Mouse (Mus musculus): ENCODE data around the gene Rnase13.
"Not testable (repeated sequence)": the region's sequence is repeated elsewhere in the genome, so short reads cannot be mapped to it uniquely, and the experiment has no call there.

Rnase13 gene

DNA sequence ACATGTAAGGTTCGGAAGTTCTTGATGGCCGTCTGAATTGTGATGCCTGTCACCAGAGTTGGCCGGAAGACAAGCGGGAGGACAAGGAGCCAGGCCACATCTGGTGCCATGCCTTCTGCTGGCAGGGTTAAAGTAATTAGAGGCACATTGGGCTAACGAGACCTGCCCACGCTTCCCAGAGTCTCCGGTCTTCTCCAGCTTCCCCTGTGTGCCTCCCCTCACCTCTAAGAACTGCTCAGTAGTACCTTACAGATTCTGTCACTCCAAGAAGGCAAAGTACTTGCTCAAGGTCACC, at the start of gene Rnase13:
Gene Rnase13, minus strand, starts transcription at position 203 of the 295 bp plus-strand sequence.
- DNase-seq (ENCODE audit: low read depth), result no peak

DNA sequence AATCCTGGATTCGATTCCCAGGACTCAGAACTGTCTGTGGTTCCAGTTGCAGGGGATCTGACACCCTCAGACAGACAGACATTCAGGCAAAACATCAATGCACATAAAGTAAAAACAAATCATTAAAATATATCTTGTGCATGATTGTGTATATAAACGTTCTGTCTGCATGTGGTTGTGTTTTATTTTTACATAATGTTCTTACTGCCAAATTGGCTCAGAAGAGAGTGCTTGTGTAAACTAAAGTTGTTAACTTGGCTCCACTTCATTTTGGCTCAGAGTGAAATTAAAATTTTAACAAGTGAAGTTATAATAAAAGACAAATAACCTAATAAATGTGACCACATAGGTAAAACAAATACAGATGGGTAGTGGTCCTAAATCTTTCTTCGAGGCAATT, 44.8 kb upstream of the Rnase13 start:
- DNase-seq (ENCODE audit: low read depth), result no peak

DNA sequence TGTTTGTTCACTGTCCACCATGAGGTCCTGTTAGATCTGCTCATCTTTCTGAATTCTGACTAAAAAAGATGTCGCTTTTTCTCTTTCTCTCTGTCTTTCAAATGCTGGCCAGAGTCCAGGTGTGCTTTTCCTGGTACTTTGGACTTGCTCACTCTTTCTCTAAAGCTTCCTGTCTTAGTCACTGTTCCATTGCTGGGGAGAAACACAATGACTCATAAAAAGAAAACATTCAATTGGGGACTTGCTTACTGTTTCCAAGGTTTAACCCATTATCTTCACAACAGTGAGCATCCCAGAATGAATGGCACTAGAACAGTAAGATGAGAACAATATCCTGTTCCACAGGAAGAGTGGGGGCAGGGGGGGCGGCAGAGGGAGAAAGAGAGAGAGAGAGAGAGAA, 37.7 kb upstream of the Rnase13 start:
- DNase-seq (ENCODE audit: low read depth), result peak; percentile 16

DNA sequence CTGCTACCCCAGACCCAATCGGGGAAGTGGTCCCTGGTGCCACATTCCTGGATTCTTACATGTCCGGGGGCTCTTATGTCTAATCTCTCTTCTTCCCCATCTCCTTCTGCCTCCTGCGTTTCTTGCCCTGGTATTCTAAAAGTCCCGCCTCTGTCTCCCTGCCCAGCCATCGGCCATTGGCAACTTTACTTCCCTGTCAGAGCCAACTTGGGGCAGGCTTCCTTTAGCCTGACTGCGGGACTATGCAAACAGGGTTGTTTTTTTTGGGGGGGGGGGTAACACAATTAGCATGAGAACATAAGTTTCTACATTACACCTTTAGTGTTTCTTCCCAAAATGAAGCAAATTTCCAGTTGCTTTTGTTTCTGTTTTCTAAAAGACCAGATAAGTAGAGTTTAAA, 20.8 kb upstream of the Rnase13 start:
- DNase-seq (ENCODE audit: low read depth), result no peak

DNA sequence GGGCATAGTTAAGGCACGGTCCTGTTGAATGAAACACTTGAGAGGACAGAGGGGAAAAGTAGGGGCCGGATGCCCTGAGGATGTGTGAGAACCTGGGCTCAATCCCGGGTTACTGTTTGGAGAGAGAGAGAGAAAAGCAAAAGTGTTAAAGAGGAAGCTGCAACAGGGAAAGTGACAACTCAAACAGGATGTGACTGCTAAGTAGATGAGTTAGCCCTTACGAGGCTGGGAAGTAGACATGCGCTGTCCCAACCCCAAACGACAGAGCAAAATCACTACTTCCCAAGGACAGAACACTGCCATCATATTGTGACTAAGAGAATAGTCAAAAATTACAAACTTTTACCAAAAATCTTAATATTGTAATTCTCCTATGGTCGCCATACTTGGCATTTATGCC, 19.7 kb upstream of the Rnase13 start:
- peak; percentile 68 for DNase-seq (ENCODE audit: low read depth)

DNA sequence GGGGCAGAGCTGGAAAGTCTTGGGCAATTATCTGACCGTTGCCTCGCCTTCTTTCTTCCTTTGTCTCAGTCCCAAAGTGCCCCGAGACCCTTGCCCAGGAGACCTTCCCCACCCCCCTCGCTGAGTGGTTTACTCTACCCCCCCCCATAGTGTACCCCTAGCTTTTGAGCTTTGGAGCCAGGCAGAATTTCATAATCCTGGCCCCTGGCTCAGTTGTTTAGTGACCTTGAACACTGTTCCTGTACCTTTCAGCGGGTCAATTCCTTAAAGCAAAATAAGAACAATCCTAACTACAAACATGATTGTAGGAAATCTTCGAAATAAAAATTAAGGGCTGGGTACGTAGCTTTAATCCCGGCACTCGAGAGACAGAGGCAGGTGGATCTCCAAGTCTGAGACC, 19.0 kb upstream of the Rnase13 start:
- DNase-seq (ENCODE audit: low read depth), result peak; percentile 16

DNA sequence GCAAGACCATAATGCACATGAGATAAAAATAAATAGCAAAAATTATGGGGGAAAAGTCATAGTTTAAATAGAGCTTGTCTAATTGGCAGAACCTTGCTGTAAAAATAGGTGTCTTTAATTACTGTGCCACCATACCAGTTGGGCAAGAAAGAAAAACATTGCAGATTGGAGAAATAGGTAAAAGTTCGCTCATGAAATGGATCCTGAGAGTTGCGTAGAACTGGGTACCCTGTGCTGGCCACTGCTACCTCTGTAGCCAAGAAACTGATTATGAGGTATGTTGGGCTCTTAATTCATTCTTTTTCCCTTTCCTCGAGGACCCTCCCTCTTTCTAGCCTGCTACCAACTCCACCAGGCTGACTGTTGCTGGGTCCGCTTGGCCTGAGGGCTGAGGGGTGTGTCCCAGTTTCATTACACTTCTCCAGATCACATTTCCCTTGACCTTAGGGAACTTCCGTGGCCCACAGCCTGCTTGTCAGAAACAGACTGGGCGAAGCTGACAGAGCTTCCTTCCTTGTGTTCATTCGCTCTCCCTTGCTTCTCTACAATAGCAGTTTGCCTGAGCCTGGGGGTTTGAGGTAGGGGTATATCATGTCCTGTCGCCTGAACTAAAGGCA, 18.5 kb upstream of the Rnase13 start:
- peak; percentile 56 for DNase-seq (ENCODE audit: low read depth)

DNA sequence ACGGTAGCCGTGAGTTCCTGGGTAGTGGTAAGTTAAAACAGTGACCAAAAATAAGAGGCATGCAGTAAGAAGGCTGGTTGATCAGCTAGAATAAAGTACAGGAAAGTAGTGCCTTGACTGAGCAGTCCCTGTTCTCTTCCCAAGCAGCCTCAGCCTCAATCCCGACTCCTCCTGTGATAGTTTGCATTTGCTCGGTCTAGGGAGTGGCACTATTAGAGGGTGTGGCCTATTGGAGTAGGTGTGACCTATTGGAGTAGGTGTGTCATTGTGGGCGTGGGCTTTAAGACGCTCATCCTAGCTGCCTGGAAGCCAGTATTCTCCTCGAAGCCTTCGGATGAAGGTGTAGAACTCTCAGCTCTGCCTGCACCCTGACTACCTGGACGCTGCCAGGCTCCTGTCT, 16.4 kb upstream of the Rnase13 start:
- DNase-seq (ENCODE audit: low read depth), result no peak

DNA sequence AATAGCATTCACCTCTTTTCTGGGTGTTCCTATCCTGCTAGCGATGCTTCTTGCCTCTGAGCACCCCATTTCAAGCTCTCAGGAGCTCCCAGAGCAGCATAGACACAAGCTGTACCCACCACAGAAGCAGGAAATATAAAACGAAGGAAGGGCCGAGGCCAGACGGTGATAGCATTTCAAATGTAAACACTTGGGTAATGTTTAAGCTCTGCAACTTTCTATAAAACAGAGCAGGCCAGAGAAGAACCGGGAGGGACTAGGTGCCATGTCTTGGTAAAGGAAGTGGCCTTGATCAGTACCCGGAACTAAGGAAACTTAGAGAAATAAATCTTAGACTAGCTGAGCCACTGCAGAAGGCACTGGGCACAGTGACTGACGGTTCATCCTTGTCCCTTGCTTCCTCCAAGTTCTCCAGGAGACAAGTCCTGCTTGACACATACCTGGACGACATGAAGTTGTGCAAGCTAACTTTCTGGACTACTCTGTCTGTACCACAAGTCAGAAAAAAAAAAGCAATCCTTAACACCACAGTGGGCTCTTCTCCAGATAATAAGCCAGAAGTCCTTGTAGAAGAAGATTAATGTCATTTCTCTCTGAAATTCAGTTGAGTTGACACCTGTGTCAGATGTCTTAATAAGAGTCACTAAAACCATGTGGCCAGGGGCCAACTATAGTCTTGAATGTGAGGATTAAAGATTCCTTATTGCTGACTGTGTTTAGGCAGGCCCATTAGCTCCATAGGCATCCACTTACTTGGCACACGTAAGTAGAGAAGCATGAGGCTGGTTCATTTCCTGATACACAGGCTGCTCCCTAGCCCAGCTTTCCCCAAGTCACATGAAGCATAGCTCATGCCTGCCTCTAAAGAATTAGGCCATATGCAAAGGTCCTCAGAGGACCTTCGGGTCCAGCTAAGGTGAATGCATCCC, 9.8 kb upstream of the Rnase13 start:
- DNase-seq (ENCODE audit: low read depth), result no peak

DNA sequence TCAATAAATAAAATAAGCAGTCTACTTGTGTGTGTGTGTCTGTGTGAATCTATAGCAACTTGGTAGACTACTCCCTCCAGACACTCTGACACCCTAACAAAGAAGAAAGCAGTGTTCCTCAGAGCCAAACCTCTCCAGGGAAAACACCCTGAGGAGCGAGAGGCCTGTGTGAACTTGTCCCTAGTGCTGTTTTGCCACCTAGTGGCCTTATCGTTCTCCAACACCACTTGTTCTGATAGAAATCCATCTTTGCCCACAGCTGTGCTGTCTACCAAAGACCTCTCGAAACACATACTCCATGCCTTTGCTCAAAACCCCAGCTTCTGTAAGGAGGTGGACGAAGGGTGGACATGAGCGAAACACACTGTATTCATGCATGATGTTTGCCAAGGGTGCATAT, 8.3 kb upstream of the Rnase13 start:
- DNase-seq (ENCODE audit: low read depth), result peak; percentile 73

DNA sequence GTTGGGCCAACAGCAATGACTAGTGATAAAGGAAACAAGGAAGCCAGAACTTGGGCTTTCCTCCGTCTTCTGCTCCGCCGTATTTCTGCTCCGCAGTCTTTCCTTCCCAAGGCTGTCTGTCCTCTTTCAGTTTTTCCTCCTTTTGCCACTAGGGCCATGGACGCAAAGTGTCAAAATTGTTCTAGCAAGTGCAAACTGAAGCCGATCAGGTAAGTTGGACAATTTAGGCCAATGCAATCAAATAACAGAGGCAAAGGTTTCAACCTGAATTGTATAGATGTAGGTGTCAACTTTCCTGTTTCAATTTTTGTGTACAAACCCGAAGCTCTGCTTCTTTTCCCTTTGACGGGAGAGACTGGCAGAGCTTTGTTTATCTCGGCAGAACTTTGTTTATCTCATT, 7.4 kb upstream of the Rnase13 start:
- DNase-seq (ENCODE audit: low read depth), result no peak

DNA sequence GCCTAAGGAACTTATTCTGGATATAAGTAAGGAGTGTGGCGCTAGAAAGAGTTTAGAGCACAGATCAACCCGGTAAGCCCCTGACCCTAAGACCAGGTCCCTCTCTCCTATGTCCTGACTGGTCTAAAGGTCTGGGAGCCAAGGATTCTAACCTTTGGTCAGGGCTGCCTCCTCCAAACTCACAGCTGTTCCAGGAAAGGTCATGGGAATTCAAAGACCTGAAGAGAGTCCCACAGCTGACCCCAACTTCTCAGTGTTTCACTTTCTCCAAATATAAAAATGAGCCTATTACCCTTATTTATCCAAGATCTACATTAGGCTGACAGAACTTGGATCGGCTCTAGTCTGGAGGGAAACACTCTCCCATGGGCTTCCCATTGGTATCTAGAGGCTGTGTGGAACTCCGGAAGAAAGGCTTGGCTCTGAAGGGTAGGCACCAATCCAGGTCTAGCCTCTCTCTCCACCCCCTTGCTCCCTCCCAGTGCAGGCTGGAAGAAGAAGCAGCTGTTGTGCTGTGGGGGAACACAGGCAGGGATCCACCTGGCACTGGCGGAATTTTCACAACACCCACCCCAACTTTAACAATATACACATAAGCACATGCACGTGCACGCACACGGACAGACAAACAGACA, 6.9 kb upstream of the Rnase13 start:
- DNase-seq (ENCODE audit: low read depth), result no peak

DNA sequence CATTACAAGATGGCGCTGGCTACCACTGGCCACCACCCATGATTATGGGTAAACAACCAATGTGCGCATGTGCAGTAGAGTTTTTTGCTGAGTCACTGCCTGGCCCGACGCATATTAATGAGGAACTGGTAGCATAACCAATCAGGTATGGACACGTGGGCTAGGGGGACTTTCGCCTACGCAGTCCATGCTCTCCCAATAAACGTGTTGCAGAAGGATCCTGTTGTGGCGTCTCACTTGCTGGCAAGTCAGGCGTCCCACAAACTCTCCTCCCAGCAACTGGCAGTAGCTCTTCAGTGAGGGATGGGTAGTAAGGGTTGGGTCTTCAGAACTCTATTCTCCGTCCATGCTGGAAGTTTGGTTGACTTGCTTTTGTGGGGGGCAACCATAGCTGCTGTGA, 4.4 kb upstream of the Rnase13 start:
- DNase-seq (ENCODE audit: low read depth), result not testable (repeated sequence)

DNA sequence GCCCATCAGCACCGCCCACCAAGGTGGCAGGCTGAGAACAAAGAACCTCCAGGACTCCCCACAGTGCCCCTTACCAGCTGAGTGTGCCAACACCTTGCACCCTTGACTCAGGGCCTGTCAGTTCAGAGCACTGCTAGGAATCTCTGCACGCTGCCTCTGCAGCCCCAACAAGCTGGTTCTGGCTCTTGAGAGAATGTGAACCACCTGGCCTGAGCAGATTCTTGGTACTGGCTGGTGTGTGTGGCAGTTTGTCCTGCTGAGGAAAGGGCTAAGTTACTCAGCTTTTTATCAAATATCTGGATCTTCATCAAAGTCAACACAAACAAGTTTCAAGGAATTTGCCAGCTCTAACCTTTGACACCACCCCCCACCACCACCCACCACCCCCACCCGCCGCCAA, 919 bp upstream of the Rnase13 start:
- no peak for DNase-seq (ENCODE audit: low read depth)

DNA sequence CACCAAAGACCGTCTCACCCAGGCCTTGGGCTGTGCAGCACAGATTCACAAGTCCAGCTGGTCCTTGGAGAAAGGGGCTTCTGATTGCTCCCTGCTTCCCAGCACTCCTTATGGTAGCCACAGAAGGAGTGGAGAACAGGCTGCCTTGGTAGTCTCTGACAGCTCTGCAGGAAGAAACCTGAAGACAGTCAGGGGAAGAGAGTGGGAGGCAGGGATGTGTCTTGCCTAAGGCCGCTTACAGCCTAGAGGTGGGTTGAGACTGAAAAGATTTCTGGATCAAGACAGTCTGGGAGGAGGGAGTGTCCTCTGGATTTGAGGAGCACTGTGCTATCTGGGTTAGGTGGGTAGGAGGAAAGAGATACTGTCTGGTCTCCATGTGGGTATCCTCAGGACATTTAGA, 337 bp upstream of the Rnase13 start:
- DNase-seq (ENCODE audit: low read depth), result no peak

DNA sequence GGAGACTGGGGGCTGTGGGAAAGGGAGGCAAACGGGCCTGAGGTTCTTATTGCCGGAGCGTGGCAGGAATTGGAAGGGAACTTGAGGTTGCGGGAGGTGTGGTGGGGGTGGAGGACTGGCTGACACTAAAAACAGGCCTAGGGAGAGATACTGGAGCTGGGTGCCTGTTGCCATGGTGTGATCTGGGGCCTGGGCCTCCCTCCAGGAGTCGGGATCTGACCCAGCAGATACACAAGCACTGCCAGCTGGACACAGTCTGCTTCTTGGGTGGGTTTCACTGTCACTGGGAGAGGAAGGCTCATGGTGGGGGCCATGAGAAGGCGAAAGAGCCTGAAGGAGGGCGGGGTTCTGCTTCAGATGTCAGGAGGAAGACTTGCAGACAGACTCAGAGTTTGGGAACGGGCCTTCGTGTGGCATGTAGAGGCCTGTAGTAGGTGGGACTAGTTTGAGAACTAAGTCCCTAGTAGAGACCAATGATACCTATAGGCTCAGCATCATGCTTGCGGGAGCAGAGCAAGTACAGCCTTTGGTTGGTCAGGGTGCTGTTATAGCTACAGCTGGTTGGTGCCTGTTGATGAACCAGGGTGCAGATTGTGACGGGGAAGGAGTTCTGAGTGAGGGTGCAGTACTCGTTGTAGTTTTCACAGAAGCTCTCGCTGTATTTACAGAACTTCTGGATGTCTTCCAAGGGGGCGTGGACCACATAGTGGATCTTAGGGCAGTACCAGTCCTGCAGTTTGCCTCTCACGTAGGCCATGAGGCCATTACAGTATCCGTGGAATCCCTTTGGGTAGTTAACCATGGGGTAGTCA, 608 bp downstream of the Rnase13 start:
- DNase-seq (ENCODE audit: low read depth), result no peak

DNA sequence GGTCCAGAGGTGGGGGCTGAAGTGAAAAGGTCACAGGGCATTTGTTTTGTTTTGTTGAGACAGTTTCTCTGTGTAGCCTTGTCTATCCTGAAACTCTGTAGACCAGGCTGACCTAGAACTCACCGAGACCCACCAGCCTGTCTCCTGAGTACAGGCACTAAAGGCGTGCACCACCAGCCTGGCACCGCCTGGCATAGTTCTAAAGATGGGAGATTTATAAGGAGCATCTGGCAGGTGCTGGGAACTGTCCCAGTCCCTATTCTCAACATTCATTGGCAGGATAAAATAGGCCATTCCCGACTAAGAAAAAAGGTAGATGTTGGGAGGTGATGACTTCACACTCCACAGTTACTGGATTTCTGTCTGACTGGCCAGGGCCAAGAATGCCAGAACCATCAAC, 3.6 kb downstream of the Rnase13 start:
- DNase-seq (ENCODE audit: low read depth), result no peak

DNA sequence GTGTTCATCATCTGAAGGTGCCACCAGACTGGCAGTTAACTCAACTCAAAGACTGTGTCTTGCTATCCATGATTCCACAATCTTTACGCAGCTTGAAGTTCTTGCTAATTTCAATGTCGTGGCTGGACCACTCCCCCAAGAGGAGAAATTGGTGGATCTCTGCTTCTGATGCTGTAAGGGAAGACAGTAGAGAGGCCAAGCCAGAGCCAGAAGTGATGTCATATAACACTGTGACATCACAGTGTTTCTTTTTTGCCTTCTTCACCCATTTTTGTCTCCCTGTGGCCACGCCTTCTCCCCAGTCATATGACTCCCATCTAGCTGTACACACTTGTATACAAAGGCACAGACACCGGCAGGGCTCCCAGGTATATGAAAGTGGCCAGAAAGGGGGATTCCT, 4.4 kb downstream of the Rnase13 start, which contains the start of gene Tppp2:
Gene Tppp2, plus strand, starts transcription at position 301 of the 400 bp plus-strand sequence.
- no peak for DNase-seq (ENCODE audit: low read depth)

DNA sequence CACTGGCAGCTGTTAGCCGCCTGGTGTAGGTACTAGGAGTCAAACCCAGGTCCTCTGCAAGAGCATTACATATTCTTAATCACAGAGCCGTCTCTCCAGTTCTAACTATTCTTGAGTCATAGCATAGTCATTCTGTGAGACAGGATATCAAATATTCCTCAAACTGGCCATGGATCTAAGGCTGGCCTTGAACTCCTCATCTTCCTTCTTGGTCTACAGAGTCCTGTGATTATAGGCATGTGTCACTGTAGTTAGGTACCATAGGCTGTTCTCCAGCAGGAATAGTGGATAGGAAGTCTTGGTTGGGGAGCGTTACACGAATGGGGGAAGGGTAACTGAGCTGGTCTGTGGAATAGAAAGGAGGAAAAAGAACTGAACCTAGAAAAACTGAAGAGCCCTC, 6.0 kb downstream of the Rnase13 start:
- DNase-seq (ENCODE audit: low read depth), result no peak

DNA sequence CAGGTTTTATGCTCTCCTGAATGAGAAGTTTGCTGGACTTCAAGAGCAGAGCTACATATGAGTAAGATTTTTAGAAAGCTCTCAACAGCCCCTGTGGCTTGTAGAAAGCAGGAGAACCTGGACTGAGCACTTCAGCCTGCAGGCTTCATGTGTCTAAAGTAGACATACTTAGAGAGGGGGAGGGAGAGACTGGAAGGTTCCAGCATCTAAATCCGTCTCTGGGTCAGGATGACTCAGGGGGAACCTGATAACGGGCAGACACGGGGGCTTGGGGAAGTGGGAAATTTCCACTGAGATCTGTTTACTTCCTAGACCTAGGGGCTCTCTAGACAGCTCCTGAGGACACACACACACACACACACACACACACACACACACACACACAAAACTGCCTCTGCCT, 7.5 kb downstream of the Rnase13 start:
- peak; percentile 14 for DNase-seq (ENCODE audit: low read depth)

DNA sequence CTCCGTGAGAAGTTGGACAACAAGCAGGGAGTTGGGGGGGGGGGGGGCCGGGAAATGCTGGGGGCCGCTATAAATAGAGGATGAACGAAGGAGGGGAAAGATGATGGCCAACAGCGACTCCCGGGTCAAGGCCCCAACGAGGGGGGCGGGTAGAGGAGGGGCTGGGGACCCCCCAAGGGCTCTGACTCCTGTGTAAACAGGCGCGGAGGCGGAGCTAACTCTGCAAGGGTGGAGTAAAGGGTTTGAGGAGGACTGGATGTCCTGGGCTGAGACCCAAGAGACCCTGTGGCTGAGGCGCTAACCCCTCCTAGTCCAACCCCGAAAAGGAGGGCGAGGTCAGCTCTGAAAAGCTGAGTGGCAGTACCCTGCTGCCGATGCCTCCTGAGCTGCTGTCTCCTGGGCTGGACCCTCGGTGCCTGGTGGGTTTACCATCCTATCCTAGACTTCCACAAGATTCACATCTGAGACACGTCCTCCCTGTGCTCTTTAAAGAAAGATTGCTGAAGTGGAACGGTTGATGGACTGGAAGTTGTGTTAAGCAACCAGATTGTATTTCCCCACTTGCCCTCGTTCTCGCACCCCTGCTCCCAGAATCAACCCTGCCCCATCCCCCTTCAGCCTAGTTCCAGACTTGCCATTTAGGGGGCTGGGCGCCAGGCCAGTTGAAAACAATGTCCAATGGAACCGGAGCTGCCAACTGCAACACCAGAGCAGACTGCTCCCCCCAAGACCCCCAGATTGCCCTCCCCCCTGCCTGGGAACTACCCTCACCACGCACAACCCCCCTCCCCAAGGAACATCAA, 8.4 kb downstream of the Rnase13 start, which contains the start of gene Ndrg2:
Gene Ndrg2, minus strand, starts transcription at position 199 of the 803 bp plus-strand sequence.
- no peak for DNase-seq (ENCODE audit: low read depth)

Data from 416B (cell line).